Comparison of ENCODE assay signal across 22 mouse cellular contexts in genomic region chr6:138444515-138445048, GRCm38 (mm10).
A peak's percentile ranks its signal among the peaks of the same experiment; 100 is the strongest.
DNase-seq lines count a peak whose midpoint lies in the region; ATAC-seq lines count a peak whose summit lies in the region.
"Had no signal": no experiment of that assay in that cellular context is flagged by ENCODE, and none has a peak within 500 bp of the region (broad histone marks: within the 10 kb centered on the region; RNA-seq: fewer than 3 reads in every experiment).

No protein-coding gene starts in this region.

- peak; percentile 63 for ATAC-seq in midbrain, embryonic 11.5 days (ENCODE audit: low FRiP score)
- no peak for ATAC-seq in midbrain, embryonic 13.5 days
- peak; percentile 50; the same call in 1 of the 2 replicates for ATAC-seq in neural tube, embryonic 12.5 days (ENCODE audit: low FRiP score, low read depth)
- no peak for ATAC-seq in neural tube, embryonic 15.5 days (ENCODE audit: low FRiP score)
- ATAC-seq: forebrain, embryonic 14.5 days; forebrain, embryonic 16.5 days had no signal

- no peaks in the 10 kb centered on the region for H3K27me3 ChIP-seq in midbrain, embryonic 11.5 days (ENCODE audit: control insufficient read depth, insufficient read depth, low read length)
- no peaks in the 10 kb centered on the region for H3K27me3 ChIP-seq in midbrain, embryonic 13.5 days
- H3K27me3 ChIP-seq in neural tube, embryonic 12.5 days (replicated peaks), result no peaks in the 10 kb centered on the region
- no peaks in the 10 kb centered on the region for H3K27me3 ChIP-seq in neural tube, embryonic 15.5 days (replicated peaks)
- H3K27me3 ChIP-seq: embryonic facial prominence, embryonic 13.5 days; embryonic facial prominence, embryonic 15.5 days; forebrain, embryonic 12.5 days had no signal

- H3K4me3 ChIP-seq in midbrain, embryonic 11.5 days (ENCODE audit: low read depth, low read length), result no peak overlapping the region
- H3K4me3 ChIP-seq in midbrain, embryonic 13.5 days (replicated peaks), result no peak overlapping the region
- no peak overlapping the region for H3K4me3 ChIP-seq in neural tube, embryonic 12.5 days
- no peak overlapping the region for H3K4me3 ChIP-seq in neural tube, embryonic 15.5 days (replicated peaks)
- H3K4me3 ChIP-seq: embryonic facial prominence, embryonic 13.5 days; embryonic facial prominence, embryonic 15.5 days; erythroblast, embryonic 14.5 days; forebrain, embryonic 10.5 days; forebrain, embryonic 12.5 days had no signal

- no peaks in the 10 kb centered on the region for H3K9me3 ChIP-seq in midbrain, embryonic 11.5 days (ENCODE audit: control insufficient read depth, low read length)
- H3K9me3 ChIP-seq in midbrain, embryonic 13.5 days, result no peaks in the 10 kb centered on the region
- no peaks in the 10 kb centered on the region for H3K9me3 ChIP-seq in neural tube, embryonic 12.5 days
- H3K9me3 ChIP-seq in neural tube, embryonic 15.5 days (replicated peaks), result no peaks in the 10 kb centered on the region
- H3K9me3 ChIP-seq: embryonic facial prominence, embryonic 13.5 days; embryonic facial prominence, embryonic 15.5 days; forebrain, embryonic 10.5 days; forebrain, embryonic 12.5 days had no signal

- DNase-seq in embryo, embryonic 10.5 days (ENCODE audit: low spot score), result peak; percentile 25
- no peak for DNase-seq in embryo, embryonic 11 days
- DNase-seq in midbrain, embryonic 11.5 days (ENCODE audit: low spot score, missing footprints), result no peak
- DNase-seq: adrenal gland, adult 2 months; adrenal gland, postnatal 10 days; adrenal gland, postnatal 25 days; cerebellum, adult 11 months; cerebellum, adult 18-20 months; cerebellum, adult 8-10 months; cerebellum, adult 9-11 months; cerebellum, postnatal 14 days; cerebellum, postnatal 36 days had no signal

- H3K9ac ChIP-seq in midbrain, embryonic 11.5 days (ENCODE audit: low read length), result no peak overlapping the region
- H3K9ac ChIP-seq in midbrain, embryonic 13.5 days (replicated peaks), result no peak overlapping the region
- H3K9ac ChIP-seq in neural tube, embryonic 12.5 days, result no peak overlapping the region
- no peak overlapping the region for H3K9ac ChIP-seq in neural tube, embryonic 15.5 days (replicated peaks)
- H3K9ac ChIP-seq: embryonic facial prominence, embryonic 13.5 days; embryonic facial prominence, embryonic 15.5 days; forebrain, embryonic 12.5 days had no signal

- WGBS in midbrain, embryonic 11.5 days, result 25% methylated on average over 3 of the region's 3 CpGs
- WGBS in midbrain, embryonic 13.5 days, result 22% methylated on average over 3 of the region's 3 CpGs
- 33% methylated on average over 3 of the region's 3 CpGs for WGBS in neural tube, embryonic 12.5 days
- WGBS in neural tube, embryonic 15.5 days, result 35% methylated on average over 3 of the region's 3 CpGs

- no peaks in the 10 kb centered on the region for H3K36me3 ChIP-seq in midbrain, embryonic 11.5 days (ENCODE audit: control insufficient read depth, insufficient read depth, low read length)
- H3K36me3 ChIP-seq in midbrain, embryonic 13.5 days, result no peaks in the 10 kb centered on the region
- H3K36me3 ChIP-seq in neural tube, embryonic 12.5 days, result no peaks in the 10 kb centered on the region
- H3K36me3 ChIP-seq in neural tube, embryonic 15.5 days, result no peaks in the 10 kb centered on the region
- H3K36me3 ChIP-seq: embryonic facial prominence, embryonic 13.5 days; embryonic facial prominence, embryonic 15.5 days; forebrain, embryonic 10.5 days; forebrain, embryonic 12.5 days had no signal

- H3K4me2 ChIP-seq in midbrain, embryonic 11.5 days, result no peak overlapping the region
- no peak overlapping the region for H3K4me2 ChIP-seq in midbrain, embryonic 13.5 days (replicated peaks)
- no peak overlapping the region for H3K4me2 ChIP-seq in neural tube, embryonic 12.5 days (replicated peaks)
- no peak overlapping the region for H3K4me2 ChIP-seq in neural tube, embryonic 15.5 days
- H3K4me2 ChIP-seq: embryonic facial prominence, embryonic 13.5 days; embryonic facial prominence, embryonic 15.5 days; forebrain, embryonic 12.5 days had no signal

- H3K27ac ChIP-seq in midbrain, embryonic 11.5 days (ENCODE audit: low read depth, low read length), result no peak overlapping the region
- no peak overlapping the region for H3K27ac ChIP-seq in midbrain, embryonic 13.5 days
- no peak overlapping the region for H3K27ac ChIP-seq in neural tube, embryonic 12.5 days
- H3K27ac ChIP-seq in neural tube, embryonic 15.5 days (replicated peaks), result no peak overlapping the region
- H3K27ac ChIP-seq: embryonic facial prominence, embryonic 13.5 days; embryonic facial prominence, embryonic 15.5 days; forebrain, embryonic 10.5 days; forebrain, embryonic 12.5 days had no signal

- no peaks in the 10 kb centered on the region for H3K4me1 ChIP-seq in midbrain, embryonic 11.5 days (ENCODE audit: control insufficient read depth, insufficient read depth, low read length)
- H3K4me1 ChIP-seq in midbrain, embryonic 13.5 days (replicated peaks), result 0 out of 2 replicates have a peak, but pooled peaks cover 2% of the 10 kb centered on the region
- no peaks in the 10 kb centered on the region for H3K4me1 ChIP-seq in neural tube, embryonic 12.5 days
- H3K4me1 ChIP-seq in neural tube, embryonic 15.5 days, result no peaks in the 10 kb centered on the region
- H3K4me1 ChIP-seq: embryonic facial prominence, embryonic 13.5 days; embryonic facial prominence, embryonic 15.5 days; forebrain, embryonic 12.5 days had no signal

Comparison
In these comparisons a context has a peak if more than half of its experiments do, and no peak if none do; other contexts are left out.
1. ATAC-seq: peak in midbrain, embryonic 11.5 days (single experiment) and neural tube, embryonic 12.5 days (single experiment); none in midbrain, embryonic 13.5 days (single experiment) and neural tube, embryonic 15.5 days (single experiment).